Mouse (Mus musculus): ENCODE data around the gene Klrb1. TPM values are rescaled to one million over a fixed set of nuclear protein-coding genes. Genes with fewer than 3 reads are reported as not detected.

The Klrb1 gene
- polyA plus RNA-seq, 1 experiment, result not detected

- TF ChIP-seq POLR2A (IDR thresholded peaks at IDR 0.05; ENCODE audit: extremely low read depth, insufficient read depth, low read length) (no peak), CTCF (IDR thresholded peaks at IDR 0.05; ENCODE audit: extremely low read depth, insufficient read depth, low read length) (no peak)
- H3K4me3 ChIP-seq (ENCODE audit: insufficient read depth, low read length), result no peak overlapping the region
- H3K4me1 ChIP-seq (ENCODE audit: control insufficient read depth, insufficient read depth, low read length), result no peaks in the 10 kb centered on the region
- no peak overlapping the region for H3K27ac ChIP-seq (ENCODE audit: insufficient read depth, low read length)
Observed at GRCm38 (mm10) chr6:128734896-128735295, 12.0 kb upstream of the Klrb1 start.

DNA sequence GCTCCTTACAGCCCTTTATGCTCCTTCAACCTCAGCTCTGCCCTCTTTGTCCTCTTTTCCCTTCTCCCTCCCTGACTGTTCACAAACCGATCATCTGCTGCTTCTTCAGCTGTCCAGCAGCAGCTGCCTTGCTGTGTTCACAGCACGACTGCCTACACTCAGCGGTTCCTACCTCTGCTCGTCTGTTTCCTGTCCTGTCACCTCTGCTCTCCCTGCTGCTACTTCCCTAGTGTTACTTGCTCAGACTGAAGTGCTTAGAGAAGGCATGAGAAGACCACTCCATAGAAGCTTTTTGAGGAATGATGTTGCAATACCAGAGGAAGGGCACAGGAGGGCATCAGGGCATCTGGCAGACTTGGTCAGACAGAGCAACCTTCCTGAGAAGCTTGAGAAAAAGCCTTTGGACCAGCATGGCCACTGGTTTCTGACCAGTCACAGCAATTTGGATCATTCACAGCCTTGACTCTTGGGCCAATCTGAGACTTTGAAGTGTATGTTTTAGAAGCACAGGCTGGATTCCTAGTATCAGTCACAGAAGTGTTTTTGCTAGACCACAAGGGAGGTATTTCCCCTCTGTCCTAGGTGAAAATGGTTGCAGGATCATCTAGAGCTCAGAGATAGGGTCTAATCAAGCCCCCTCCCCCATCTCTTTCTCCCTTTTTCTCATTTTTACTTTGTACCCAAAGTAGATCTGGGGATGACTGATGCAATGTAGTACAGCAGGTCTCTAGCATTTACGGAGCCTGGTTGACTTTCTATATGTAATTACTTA lies 11.2 kb upstream of the Klrb1 start:
- TF ChIP-seq CTCF (IDR thresholded peaks at IDR 0.05; ENCODE audit: extremely low read depth, insufficient read depth, low read length), result no peak
- TF ChIP-seq POLR2A (IDR thresholded peaks at IDR 0.05; ENCODE audit: extremely low read depth, insufficient read depth, low read length), result no peak
- no peak overlapping the region for H3K27ac ChIP-seq (ENCODE audit: insufficient read depth, low read length)
- H3K4me3 ChIP-seq (ENCODE audit: insufficient read depth, low read length), result no peak overlapping the region
- no peaks in the 10 kb centered on the region for H3K4me1 ChIP-seq (ENCODE audit: control insufficient read depth, insufficient read depth, low read length)

DNA sequence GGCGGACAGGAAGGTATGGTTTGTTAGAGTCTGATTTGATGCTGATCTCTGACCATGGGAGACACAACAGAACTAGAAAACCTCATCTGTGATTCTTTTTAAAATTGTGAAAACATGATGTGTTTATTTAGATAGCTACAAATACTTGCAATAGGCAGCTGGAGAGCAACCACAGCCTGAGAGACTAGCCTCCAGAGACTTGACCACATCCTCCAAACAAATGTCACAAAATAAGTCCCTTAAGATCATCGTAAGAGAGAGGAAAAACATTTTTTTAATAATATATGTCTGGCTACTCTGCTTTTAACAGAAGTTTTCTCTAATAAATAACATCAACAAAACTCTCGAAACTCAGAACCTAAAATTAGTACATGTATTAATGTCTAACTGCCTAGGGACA lies 9.2 kb upstream of the Klrb1 start:
- no peak overlapping the region for H3K4me3 ChIP-seq (ENCODE audit: insufficient read depth, low read length)
- TF ChIP-seq CTCF (IDR thresholded peaks at IDR 0.05; ENCODE audit: extremely low read depth, insufficient read depth, low read length), result no peak
- no peak for TF ChIP-seq POLR2A (IDR thresholded peaks at IDR 0.05; ENCODE audit: extremely low read depth, insufficient read depth, low read length)
- no peak overlapping the region for H3K27ac ChIP-seq (ENCODE audit: insufficient read depth, low read length)
- H3K4me1 ChIP-seq (ENCODE audit: control insufficient read depth, insufficient read depth, low read length), result no peaks in the 10 kb centered on the region

GRCm38 (mm10) chr6:128701691-128702090 lies 21.2 kb downstream of the Klrb1 start:
- TF ChIP-seq CTCF (IDR thresholded peaks at IDR 0.05; ENCODE audit: extremely low read depth, insufficient read depth, low read length), result no peak
- TF ChIP-seq POLR2A (IDR thresholded peaks at IDR 0.05; ENCODE audit: extremely low read depth, insufficient read depth, low read length), result no peak
- H3K27ac ChIP-seq (ENCODE audit: insufficient read depth, low read length), result no peak overlapping the region
- H3K4me1 ChIP-seq (ENCODE audit: control insufficient read depth, insufficient read depth, low read length), result no peaks in the 10 kb centered on the region
- no peak overlapping the region for H3K4me3 ChIP-seq (ENCODE audit: insufficient read depth, low read length)

DNA sequence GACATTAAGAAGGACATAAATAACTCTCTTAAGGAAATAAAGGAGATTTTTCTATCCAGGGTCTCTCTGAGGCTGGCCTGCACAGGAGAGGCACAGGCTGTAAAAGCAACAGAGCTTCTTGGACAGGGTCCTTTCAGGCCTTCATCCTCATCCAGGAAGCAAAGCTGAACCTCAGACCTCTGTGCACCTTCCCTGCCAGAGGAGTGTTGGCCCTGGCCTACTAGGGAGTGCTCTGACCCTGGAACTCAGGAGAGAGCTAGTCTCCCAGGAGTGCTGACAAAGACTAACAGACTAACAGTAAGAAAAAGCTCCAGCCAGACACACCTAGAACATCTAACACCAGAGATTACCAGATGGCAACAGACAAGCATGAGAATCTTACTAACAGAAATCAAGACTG lies 43.3 kb downstream of the Klrb1 start:
- no peaks in the 10 kb centered on the region for H3K4me1 ChIP-seq (ENCODE audit: control insufficient read depth, insufficient read depth, low read length)
- no peak overlapping the region for H3K27ac ChIP-seq (ENCODE audit: insufficient read depth, low read length)
- H3K4me3 ChIP-seq (ENCODE audit: insufficient read depth, low read length), result no peak overlapping the region
- TF ChIP-seq POLR2A (IDR thresholded peaks at IDR 0.05; ENCODE audit: extremely low read depth, insufficient read depth, low read length) (no peak), CTCF (IDR thresholded peaks at IDR 0.05; ENCODE audit: extremely low read depth, insufficient read depth, low read length) (no peak)

DNA sequence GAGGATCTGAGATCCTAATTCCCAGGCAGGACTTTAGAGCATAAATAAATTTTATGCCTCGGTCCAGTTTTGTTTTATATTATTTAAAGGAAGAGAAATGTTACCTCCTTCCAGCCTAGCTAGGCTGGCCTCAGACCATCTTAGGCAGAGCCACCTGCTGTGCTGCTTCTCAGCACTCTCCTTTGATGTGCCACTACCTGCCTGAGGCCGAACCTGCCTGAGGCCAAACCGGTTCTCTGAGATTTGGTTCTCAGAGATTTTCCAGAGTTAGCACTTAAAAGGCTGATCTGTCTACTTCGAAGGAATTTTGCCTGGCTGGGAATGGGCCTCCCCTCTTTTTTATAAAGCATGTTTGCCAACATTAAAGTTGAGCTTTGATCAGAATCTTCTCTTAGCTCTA lies 52.9 kb downstream of the Klrb1 start:
- TF ChIP-seq CTCF (IDR thresholded peaks at IDR 0.05; ENCODE audit: extremely low read depth, insufficient read depth, low read length) (no peak), POLR2A (IDR thresholded peaks at IDR 0.05; ENCODE audit: extremely low read depth, insufficient read depth, low read length) (no peak)
- Histone ChIP-seq H3K4me1 (ENCODE audit: control insufficient read depth, insufficient read depth, low read length) (no peaks in the 10 kb centered on the region), H3K4me3 (ENCODE audit: insufficient read depth, low read length) (no peak overlapping the region), H3K27ac (ENCODE audit: insufficient read depth, low read length) (no peak overlapping the region)

GRCm38 (mm10) chr6:128662206-128662605 lies 60.7 kb downstream of the Klrb1 start, which contains the start of gene Clec2h:
TSS of gene Clec2h (plus strand) at chr6:128662385.
- Histone ChIP-seq H3K27ac (ENCODE audit: insufficient read depth, low read length) (no peak within 1 kb of the TSS), H3K4me3 (ENCODE audit: insufficient read depth, low read length) (no peak within 1 kb of the TSS), H3K4me1 (ENCODE audit: control insufficient read depth, insufficient read depth, low read length) (no peaks in the 10 kb centered on the region)
- TF ChIP-seq POLR2A (IDR thresholded peaks at IDR 0.05; ENCODE audit: extremely low read depth, insufficient read depth, low read length) (no peak), CTCF (IDR thresholded peaks at IDR 0.05; ENCODE audit: extremely low read depth, insufficient read depth, low read length) (no peak)

GRCm38 (mm10) chr6:128661249-128661648 lies 61.6 kb downstream of the Klrb1 start:
- Histone ChIP-seq H3K27ac (ENCODE audit: insufficient read depth, low read length) (no peak overlapping the region), H3K4me1 (ENCODE audit: control insufficient read depth, insufficient read depth, low read length) (no peaks in the 10 kb centered on the region), H3K4me3 (ENCODE audit: insufficient read depth, low read length) (no peak overlapping the region)
- TF ChIP-seq CTCF (IDR thresholded peaks at IDR 0.05; ENCODE audit: extremely low read depth, insufficient read depth, low read length), result no peak
- TF ChIP-seq POLR2A (IDR thresholded peaks at IDR 0.05; ENCODE audit: extremely low read depth, insufficient read depth, low read length), result no peak

Other genes starting within 250 kb of the Klrb1 start
- gene Pzp, start 196.3 kb downstream of the Klrb1 start, polyA plus RNA-seq (2012; rRNA removed), result 0.04 TPM in 1 of 2 replicates, not detected in the other
- gene A2ml1, start 141.5 kb downstream of the Klrb1 start, polyA plus RNA-seq (2012; rRNA removed), result 30.6 and 32.4 TPM in 2 replicates
- gene Klrb1a, start 99.5 kb downstream of the Klrb1 start, polyA plus RNA-seq (2012; rRNA removed), result not detected in 2 replicates
- not detected in 2 replicates for gene Clec2h, start 60.7 kb downstream of the Klrb1 start, polyA plus RNA-seq (2012; rRNA removed)
- gene Klrb1c, start 66.2 kb upstream of the Klrb1 start, polyA plus RNA-seq (2012; rRNA removed), result 0.04 and 0.19 TPM in 2 replicates
- gene Gm44511, start 103.3 kb upstream of the Klrb1 start, polyA plus RNA-seq (2012; rRNA removed), result not detected in 2 replicates
- not detected in 2 replicates for gene Klrb1b, start 103.3 kb upstream of the Klrb1 start, polyA plus RNA-seq (2012; rRNA removed)
- gene Clec2i, start 164.5 kb upstream of the Klrb1 start, polyA plus RNA-seq (2012; rRNA removed), result 0.08 TPM in 1 of 2 replicates, not detected in the other
- 2.0 and 2.2 TPM in 2 replicates for gene BC035044, start 168.1 kb upstream of the Klrb1 start, polyA plus RNA-seq (2012; rRNA removed)
- not detected in 2 replicates for gene Clec2g, start 211.3 kb upstream of the Klrb1 start, polyA plus RNA-seq (2012; rRNA removed)

Measured in cortical plate, adult 2 months (tissue).